Mouse (Mus musculus) liver, embryonic 14.5 days (tissue): ENCODE data around the gene Hnrnpa1.

Source experiments
- CTCF ChIP-seq: IDR thresholded peaks from 2 replicates; pipeline ENCODE4 v1.5.1; 2016; ENCODE audit warnings: antibody characterized with exemption, low read depth, control low read depth
- EP300 ChIP-seq: IDR thresholded peaks from 2 replicates; pipeline ENCODE4 v1.6.1; 2016; ENCODE audit warnings: antibody characterized with exemption, low read depth

- TF ChIP-seq CTCF (peak; percentile 56), EP300 (no peak)
Measured at GRCm38 (mm10) chr15:103257790-103258728, 17.8 kb downstream of the Hnrnpa1 start, which contains the start of gene Nfe2.
